Mouse (Mus musculus): ENCODE measurements at regions not wholly inside any gene's neighbourhood (a gene's known extent, or its start where the extent isn't known, plus 50 kb on each side); places are given as distances from the start of the nearest gene placed in this dataset.

- DNase-seq: no peak
These were observed 54.1 kb upstream of the 1700012A03Rik start for GRCm38 (mm10) chr6:31995977-31996376.

DNA sequence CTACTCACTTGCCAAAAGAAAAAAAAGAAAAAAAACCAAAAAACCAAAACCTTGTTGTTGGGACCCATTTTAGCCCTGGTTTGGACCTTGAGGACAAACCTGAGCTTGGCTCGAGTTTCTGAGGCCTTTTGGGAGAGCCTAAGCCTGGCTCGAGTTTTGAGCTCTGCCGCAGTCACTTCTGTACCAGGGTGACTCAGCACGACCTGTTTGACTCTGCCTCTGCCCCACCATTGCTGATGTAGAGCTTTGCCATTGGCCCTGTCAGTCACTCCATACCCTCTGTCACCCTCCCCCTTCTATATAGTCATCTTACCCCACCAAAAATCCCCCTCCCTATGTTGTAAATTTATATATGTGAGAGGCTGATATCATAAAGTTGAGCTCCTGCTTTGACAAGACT lies 54.8 kb upstream of the 1700012A03Rik start:
- DNase-seq: no peak

- no peak for DNase-seq
These were observed 64.3 kb upstream of the 1700012A03Rik start for GRCm38 (mm10) chr6:31985698-31986097.

GRCm38 (mm10) chr6:31976705-31977104 lies 73.3 kb upstream of the 1700012A03Rik start:
- no peak for DNase-seq

GRCm38 (mm10) chr6:31948063-31948481 lies 102.0 kb upstream of the 1700012A03Rik start:
- no peak for DNase-seq

DNA sequence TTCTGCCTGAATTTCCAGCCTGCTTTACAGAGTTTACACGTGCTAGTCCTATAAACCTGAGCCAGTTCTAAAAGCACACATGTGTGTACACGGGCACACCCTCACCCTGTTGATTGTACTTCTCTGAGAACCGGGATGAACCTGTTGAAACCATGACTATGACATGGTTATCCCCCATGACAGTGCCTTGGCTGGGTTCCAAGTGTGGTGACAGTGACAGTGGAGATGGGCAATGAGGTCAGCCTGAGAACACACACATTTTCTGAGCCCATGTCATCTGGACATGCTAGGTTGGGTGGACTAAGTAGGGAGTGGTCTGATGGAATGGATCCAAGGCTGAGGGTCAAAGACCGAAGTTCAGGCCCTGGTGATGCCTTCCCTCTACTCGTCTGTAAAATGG lies 103.5 kb upstream of the 1700012A03Rik start:
- no peak for DNase-seq

DNA sequence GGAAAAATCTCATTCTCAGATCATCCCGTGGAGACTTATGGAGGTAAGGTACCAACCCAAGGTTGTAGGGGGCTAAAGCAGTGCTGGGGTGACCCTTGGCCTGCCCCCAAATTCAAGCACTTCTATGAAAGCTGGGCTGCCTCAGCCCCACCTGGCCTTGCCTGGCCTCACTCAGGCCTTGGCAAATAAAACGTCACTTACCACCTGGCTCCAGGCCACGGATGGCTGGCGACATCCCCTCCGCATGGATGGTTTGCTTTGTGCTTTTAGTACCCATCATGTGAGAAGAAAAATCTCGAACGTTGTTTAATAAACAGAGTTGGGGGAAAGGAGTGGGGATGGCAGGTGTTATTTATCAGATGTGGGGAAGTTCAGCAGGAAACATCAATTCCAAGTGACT lies 104.7 kb upstream of the 1700012A03Rik start:
- DNase-seq: no peak

DNA sequence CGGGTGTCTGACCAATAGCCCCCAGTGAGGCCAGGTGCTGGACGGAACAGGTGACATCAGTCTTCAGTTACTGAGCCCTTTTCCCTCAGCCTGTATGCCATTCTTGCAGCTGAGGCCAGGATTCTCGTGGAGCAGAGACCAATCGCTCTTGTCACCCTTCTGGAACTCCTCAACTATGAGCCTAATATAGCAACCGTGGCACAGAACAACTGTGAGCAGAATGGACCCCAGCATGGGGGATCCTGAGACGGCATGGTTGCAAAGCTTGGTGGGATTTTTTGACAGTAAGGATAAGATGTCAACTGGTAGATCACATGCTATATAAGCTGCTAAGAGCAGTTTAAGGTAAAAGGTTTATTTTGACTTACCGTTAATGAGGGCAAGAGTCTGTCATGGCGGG lies 105.5 kb upstream of the 1700012A03Rik start:
- no peak for DNase-seq

- no peak for DNase-seq
These were observed 107.3 kb upstream of the 1700012A03Rik start for GRCm38 (mm10) chr6:31942696-31943095.

DNA sequence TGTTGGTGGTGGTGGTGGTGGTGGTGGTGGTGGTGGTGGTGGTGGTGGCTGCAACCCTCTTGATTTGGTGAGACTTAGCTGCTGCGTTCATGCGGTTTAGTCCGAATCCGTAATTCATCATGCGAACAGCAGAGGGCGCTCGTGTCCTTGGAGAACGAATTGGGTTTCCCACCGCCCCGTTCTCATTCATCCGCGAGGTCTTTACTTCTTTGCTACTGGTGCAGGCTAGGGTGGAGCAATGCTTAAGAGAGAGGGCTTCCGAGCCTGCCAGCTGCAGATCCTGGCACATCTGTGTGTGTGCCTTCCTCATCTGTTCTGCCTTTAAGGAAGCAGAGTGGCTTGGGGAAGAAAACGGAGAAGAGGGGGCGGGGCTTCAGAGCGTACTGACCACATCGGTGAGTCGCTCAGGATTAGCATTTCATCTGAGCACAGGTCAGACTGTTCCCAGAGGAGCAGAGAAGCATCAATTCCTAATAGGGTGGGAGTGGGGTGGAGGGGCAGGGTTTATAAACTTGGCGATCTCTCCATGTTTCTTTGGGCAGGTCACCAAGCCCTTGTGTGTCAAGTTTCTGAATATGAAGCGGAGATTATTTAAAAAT lies 111.7 kb upstream of the 1700012A03Rik start:
- DNase-seq: peak; percentile 88

- DNase-seq: no peak
These were observed 112.9 kb upstream of the 1700012A03Rik start for GRCm38 (mm10) chr6:31937146-31937545.

GRCm38 (mm10) chr6:31934826-31935225 lies 115.2 kb upstream of the 1700012A03Rik start:
- no peak for DNase-seq

- DNase-seq: no peak
These were observed 116.1 kb upstream of the 1700012A03Rik start for GRCm38 (mm10) chr6:31933956-31934355.

GRCm38 (mm10) chr6:31933364-31933763 lies 116.7 kb upstream of the 1700012A03Rik start:
- DNase-seq: no peak

GRCm38 (mm10) chr6:31931116-31931515 lies 118.9 kb upstream of the 1700012A03Rik start:
- DNase-seq: no peak

GRCm38 (mm10) chr6:31929165-31929564 lies 120.9 kb upstream of the 1700012A03Rik start:
- DNase-seq: no peak

DNA sequence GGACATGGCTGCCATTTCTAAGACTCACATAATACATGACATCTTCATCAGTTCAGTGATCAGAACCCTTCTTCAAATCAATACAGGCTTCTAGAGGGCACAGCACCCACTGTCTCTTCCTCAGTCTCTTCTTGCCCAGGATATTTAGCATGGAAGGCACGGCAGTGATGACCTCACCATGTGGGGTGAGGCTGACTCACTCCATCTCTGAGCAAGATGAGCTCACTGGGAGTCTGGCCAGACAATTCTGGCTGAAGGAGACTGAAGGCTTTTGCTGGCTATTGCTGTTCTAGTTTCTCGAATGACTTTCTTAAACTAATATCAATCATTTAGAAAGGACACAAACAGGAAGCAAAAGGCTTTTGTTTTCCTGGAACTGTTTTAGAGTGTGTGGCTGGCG lies 122.9 kb upstream of the 1700012A03Rik start:
- peak; percentile 42 for DNase-seq

DNA sequence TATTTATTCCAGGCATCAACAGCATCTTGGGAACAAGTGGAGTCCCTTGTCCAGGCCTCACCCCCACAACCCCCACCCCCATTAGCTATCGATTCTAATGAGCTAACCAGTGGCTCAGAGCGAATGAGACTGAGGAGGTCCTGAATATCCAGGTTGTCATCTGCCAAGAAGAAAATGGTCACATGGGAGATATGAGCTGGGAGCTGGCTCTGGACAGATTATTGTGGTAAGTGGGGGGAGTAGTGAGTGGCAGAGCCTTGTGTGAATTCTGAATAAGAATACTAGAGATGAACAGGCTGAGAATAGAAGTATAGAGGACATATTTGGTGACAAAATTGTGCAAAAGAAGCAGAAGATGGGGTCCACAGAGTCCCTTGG lies 125.4 kb upstream of the 1700012A03Rik start:
- no peak for DNase-seq

- DNase-seq: no peak
These were observed 125.9 kb upstream of the 1700012A03Rik start for GRCm38 (mm10) chr6:31923951-31924668.

GRCm38 (mm10) chr6:31921561-31922152 lies 128.4 kb upstream of the 1700012A03Rik start:
- no peak for DNase-seq

DNA sequence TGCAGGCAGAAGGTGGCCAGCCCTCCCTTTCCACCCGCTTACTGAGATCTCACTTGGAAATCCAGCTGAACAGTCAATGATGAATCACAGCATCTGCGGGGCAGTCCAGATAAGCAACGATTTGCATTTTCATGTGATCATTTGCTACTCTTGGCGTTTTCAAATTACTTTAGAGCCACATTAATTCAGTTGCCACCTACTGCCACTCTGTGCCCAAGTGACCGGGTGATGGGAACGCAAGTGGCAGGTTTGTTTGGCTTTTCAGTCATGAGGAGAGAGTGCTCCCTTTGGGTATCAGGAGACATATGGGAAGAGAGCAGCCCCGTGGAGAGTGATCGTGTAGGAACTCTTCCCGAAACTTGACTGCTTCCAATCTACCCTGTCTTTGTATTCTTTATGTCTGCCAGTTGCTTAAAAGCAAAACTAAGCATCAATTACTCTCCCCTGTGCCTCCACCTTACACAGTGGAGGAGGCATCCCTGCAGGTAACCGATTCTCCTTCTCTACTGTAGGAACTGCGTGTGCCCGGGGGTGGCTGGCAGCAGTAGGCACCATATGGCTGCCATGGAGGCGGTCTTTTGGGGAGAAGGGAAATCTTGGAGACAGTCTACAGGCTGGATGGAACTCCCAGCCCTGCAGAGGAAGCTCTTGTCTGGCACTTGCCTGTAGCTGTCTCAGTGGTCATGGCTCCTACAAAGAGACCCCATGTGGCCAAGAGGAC lies 132.5 kb upstream of the 1700012A03Rik start:
- no peak for DNase-seq

- DNase-seq: no peak
These were observed 148.3 kb upstream of the 1700012A03Rik start for GRCm38 (mm10) chr6:31901791-31902190.

DNA sequence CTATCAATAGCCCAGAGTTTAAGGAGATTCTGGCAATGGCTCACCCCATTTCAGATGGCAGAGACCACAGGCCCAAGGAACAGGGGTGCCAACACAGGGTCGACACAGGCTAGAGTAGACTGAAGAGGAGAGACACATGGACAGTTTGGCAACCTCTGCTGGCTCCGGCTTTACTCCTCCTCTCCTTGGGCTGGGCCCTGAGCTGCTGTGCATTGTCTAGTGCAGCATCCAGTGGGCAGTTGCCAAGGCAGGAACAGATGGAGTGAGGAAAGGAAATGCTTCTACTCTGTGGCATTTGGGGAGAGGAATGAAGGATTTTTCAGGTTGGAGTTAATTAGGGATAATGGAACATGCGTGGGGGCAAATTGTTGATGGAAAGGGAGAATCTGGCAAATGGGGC lies 151.0 kb upstream of the 1700012A03Rik start:
- DNase-seq: no peak
